In genomic region chr3:27670416-27670815, GRCm38 (mm10) we compare ENCODE assay signal across 16 mouse cellular contexts. TPM values are rescaled to one million over a fixed set of nuclear protein-coding genes. Genes with fewer than 3 reads are reported as not detected.
DNase-seq lines count a peak whose midpoint lies in the region; ATAC-seq and TF ChIP-seq lines count a peak whose summit lies in the region.
"Had no signal": no experiment of that assay in that cellular context is flagged by ENCODE, and none has a peak within 500 bp of the region (broad histone marks: within the 10 kb centered on the region; RNA-seq: fewer than 3 reads in every experiment).

No protein-coding gene starts in this region.

- DNase-seq in gastrocnemius, adult 2 months, result peak; percentile 37
- no peak for DNase-seq in gastrocnemius, postnatal 36 days
- DNase-seq in heart, adult 9 months (ENCODE audit: low spot score in 2 of 2), result no peak
- peak; percentile 51 for DNase-seq in embryo, embryonic 11 days
- DNase-seq in heart, postnatal 0 days (ENCODE audit: low spot score), result no peak
- no peak for DNase-seq in adrenal gland, adult 2 months
- DNase-seq: adrenal gland, postnatal 36 days; cerebellum, adult 2 months; left cerebral cortex, postnatal 4 days; lung, adult 2 months; right cerebral cortex, adult 18-20 months had no signal

- H3K9ac ChIP-seq in heart, embryonic 16.5 days (ENCODE audit: low read length), result 0 out of 2 replicates have a peak overlapping the region, but pooled peaks have one; percentile 9
- H3K9ac ChIP-seq in heart, postnatal 0 days (replicated peaks; ENCODE audit: low read depth, low read length), result peak overlapping the region; percentile 24; the same call in 1 of the 2 replicates
- H3K9ac ChIP-seq: kidney, embryonic 15.5 days had no signal

- WGBS in heart, embryonic 16.5 days, result 31% methylated on average over 12 of the region's 12 CpGs
- WGBS in heart, postnatal 0 days, result 21% methylated on average over 12 of the region's 12 CpGs

- no peak overlapping the region for H3K4me3 ChIP-seq in gastrocnemius, adult 2 months
- no peak overlapping the region for H3K4me3 ChIP-seq in heart, embryonic 16.5 days (ENCODE audit: low read length)
- H3K4me3 ChIP-seq in heart, postnatal 0 days (ENCODE audit: low read depth, low read length), result no peak overlapping the region
- H3K4me3 ChIP-seq: kidney, embryonic 15.5 days had no signal

- no peaks in the 10 kb centered on the region for H3K36me3 ChIP-seq in heart, embryonic 16.5 days (ENCODE audit: control insufficient read depth, insufficient read depth)
- no peaks in the 10 kb centered on the region for H3K36me3 ChIP-seq in heart, postnatal 0 days (replicated peaks; ENCODE audit: control insufficient read depth, insufficient read depth, low read length)

- ATAC-seq in heart, embryonic 16.5 days (replicated peaks; ENCODE audit: extremely low read depth, insufficient read depth, low FRiP score), result peak; percentile 69
- ATAC-seq in heart, postnatal 0 days (ENCODE audit: insufficient read depth, low read depth), result peak; percentile 45; the same call in 1 of the 2 replicates
- no peak for ATAC-seq in activated CD4-positive, CD25-positive, alpha-beta regulatory T cell, adult 4 months
- ATAC-seq: forebrain, embryonic 16.5 days had no signal

- H3K9me3 ChIP-seq in heart, embryonic 16.5 days (replicated peaks; ENCODE audit: control insufficient read depth, low read length), result no peaks in the 10 kb centered on the region
- H3K9me3 ChIP-seq in heart, postnatal 0 days (replicated peaks; ENCODE audit: control insufficient read depth, low read length), result no peaks in the 10 kb centered on the region
- H3K9me3 ChIP-seq: kidney, embryonic 15.5 days had no signal

- peak overlapping the region; percentile 32 for H3K4me2 ChIP-seq in heart, embryonic 16.5 days (ENCODE audit: low read depth, low read length)
- peak overlapping the region; percentile 21 for H3K4me2 ChIP-seq in heart, postnatal 0 days (ENCODE audit: low read depth, low read length)
- H3K4me2 ChIP-seq: kidney, embryonic 15.5 days; liver, embryonic 11.5 days had no signal

- H3K4me1 ChIP-seq in heart, embryonic 16.5 days (ENCODE audit: control insufficient read depth, insufficient read depth, low read length), result peaks cover 59% of the 10 kb centered on the region
- peaks cover 57% of the 10 kb centered on the region for H3K4me1 ChIP-seq in heart, postnatal 0 days (ENCODE audit: control insufficient read depth, insufficient read depth)

- H3K27ac ChIP-seq in gastrocnemius, adult 2 months, result peak overlapping the region; percentile 78
- peak overlapping the region; percentile 85 for H3K27ac ChIP-seq in heart, embryonic 16.5 days (ENCODE audit: low read length)
- H3K27ac ChIP-seq in heart, postnatal 0 days (ENCODE audit: low read depth), result peak overlapping the region; percentile 84
- H3K27ac ChIP-seq: kidney, embryonic 15.5 days had no signal

- TF ChIP-seq EP300 in heart, postnatal 0 days (IDR thresholded peaks at IDR 0.05; ENCODE audit: low read depth), result peak; percentile 25; the same call in 1 of the 2 replicates

- intact Hi-C loops in gastrocnemius, adult 2 months (cut with DNase I), result no loop called here
- intact Hi-C loops in gastrocnemius, postnatal 36 days (cut with DNase I), result no loop called here

- no peak for TF ChIP-seq CTCF in gastrocnemius, adult 2 months (IDR thresholded peaks at IDR 0.05)
- TF ChIP-seq CTCF in heart, postnatal 0 days (IDR thresholded peaks at IDR 0.05; ENCODE audit: low read depth), result no peak

- no peaks in the 10 kb centered on the region for H3K27me3 ChIP-seq in heart, embryonic 16.5 days (ENCODE audit: control insufficient read depth, insufficient read depth, low read length)
- no peaks in the 10 kb centered on the region for H3K27me3 ChIP-seq in heart, postnatal 0 days (ENCODE audit: control insufficient read depth, insufficient read depth, low read length)
- H3K27me3 ChIP-seq: kidney, embryonic 15.5 days had no signal

RNA-seq across cellular contexts. Expression of gene Fndc3b, which starts 40.7 kb away (rescaled TPM):
- total RNA-seq in gastrocnemius, adult 2 months (2021), result 10 to 100 TPM; 13.8 to 24.9 TPM
- total RNA-seq in gastrocnemius, postnatal 36 days (2021), result 10 to 100 TPM; 17.1 to 22.2 TPM
- 21.7 and 24.4 TPM in 2 replicates for polyA plus RNA-seq in heart, embryonic 16.5 days (2015; fragmentation: Nextera tagmentation; extraction: Ambion mirVana)
- 44.1 and 57.1 TPM in 2 replicates for total RNA-seq in heart, postnatal 0 days (2014; rRNA removed; ENCODE audit: low replicate concordance)
- 13.8 and 16.4 TPM in 2 replicates for polyA plus RNA-seq in heart, postnatal 0 days (2015; fragmentation: Nextera tagmentation; extraction: Ambion mirVana)
- total RNA-seq in adrenal gland, adult 2 months (2021), result 100 to 1,000 TPM in 1 of 2 experiments, 10 to 100 TPM in 1; 88.9 to 120 TPM
- polyA plus RNA-seq in adrenal gland, adult 2 months (2012; rRNA removed), result 15.5 and 27.9 TPM in 2 replicates
- under 1 TPM; 0.17 to 0.81 TPM for polyA plus RNA-seq in activated CD4-positive, CD25-positive, alpha-beta regulatory T cell, adult 4 months (2017; shearing (Covaris generic))

Comparison
In these comparisons a context has a peak if more than half of its experiments do, and no peak if none do; other contexts are left out.
1. DNase-seq: peak in gastrocnemius, adult 2 months (single experiment) and embryo, embryonic 11 days (single experiment); none in gastrocnemius, postnatal 36 days (0 of 2), heart, adult 9 months (0 of 2), heart, postnatal 0 days (single experiment) and adrenal gland, adult 2 months (single experiment).
2. Peak in every context shown above with its lines, with median percentiles within 50 percentile points of each other: H3K27ac ChIP-seq.